Mouse (Mus musculus) lung, postnatal 0 days (tissue): Measurements from ENCODE around the gene Lrrc23. TPM values are rescaled to one million over a fixed set of nuclear protein-coding genes. Genes with fewer than 3 reads are reported as not detected.

ENCODE experiments used
- ATAC-seq: fragments of 200-750 bp; cut with Nextera tagmentation; 2 replicates; pipeline ENCODE4 v1.8.0; 2017; ENCODE audit warnings: moderate library complexity
- DNase-seq: peaks from one replicate; pipeline ENCODE4 v3.0.0-alpha.2; 2016; ENCODE audit warnings: low spot score
- H3K27ac ChIP-seq: fragments of 300-500 bp; sonication (generic); 2 replicates; pipeline ENCODE4 v1.5.1; 2014; ENCODE audit warnings: antibody characterized with exemption, mild to moderate bottlenecking, low read length, mixed read lengths
- H3K27me3 ChIP-seq: fragments of 300-500 bp; sonication (generic); replicated peaks from 2 replicates; pipeline ENCODE4 v1.6.1; 2014; ENCODE audit warnings: low read length, mixed read lengths; ENCODE audit not compliant: insufficient read depth
- H3K36me3 ChIP-seq: fragments of 300-500 bp; sonication (generic); 2 replicates; pipeline ENCODE4 v1.6.1; 2014; ENCODE audit warnings: low read length, mixed read lengths; ENCODE audit not compliant: insufficient read depth
- H3K4me1 ChIP-seq: fragments of 300-500 bp; sonication (generic); 2 replicates; pipeline ENCODE4 v1.6.1; 2014; ENCODE audit warnings: antibody characterized with exemption, low read depth, low read length, mixed read lengths; ENCODE audit not compliant: insufficient read depth
- H3K4me2 ChIP-seq: fragments of 300-500 bp; sonication (generic); replicated peaks from 2 replicates; pipeline ENCODE4 v1.6.1; 2014; ENCODE audit warnings: low read depth, mild to moderate bottlenecking, low read length, moderate library complexity, mixed read lengths
- H3K4me3 ChIP-seq: fragments of 300-500 bp; sonication (generic); 2 replicates; pipeline ENCODE4 v1.5.1; 2014; ENCODE audit warnings: low read depth, low read length
- H3K9ac ChIP-seq: fragments of 300-500 bp; sonication (generic); replicated peaks from 2 replicates; pipeline ENCODE4 v1.6.1; 2014; ENCODE audit warnings: low read depth, mild to moderate bottlenecking
- H3K9me3 ChIP-seq: fragments of 300-500 bp; sonication (generic); 2 replicates; pipeline ENCODE4 v1.6.1; 2016; ENCODE audit warnings: low read length, mixed read lengths
- CTCF ChIP-seq: IDR thresholded peaks from 2 replicates; pipeline ENCODE4 v1.5.1; 2016; ENCODE audit warnings: antibody characterized with exemption, mild to moderate bottlenecking
- EP300 ChIP-seq: IDR thresholded peaks from 2 replicates; pipeline ENCODE4 v1.6.1; 2016; ENCODE audit warnings: antibody characterized with exemption, mild to moderate bottlenecking, control low read depth
- WGBS: fragments of 180-500 bp; shearing (Covaris S2); extraction: QIAGEN DNeasy Blood & Tissue Kit; methylation state at CpG from one replicate; pipeline ENCODE4 v1.1.7; 2014; 5-methylcytosine and 5-hydroxymethylcytosine counted together
- polyA plus RNA-seq: library from polyadenylated mRNA; unstranded; fragments of >200 nt; fragmentation: Nextera tagmentation; extraction: Ambion mirVana; gene quantifications from 2 replicates; pipeline ENCODE4 v1.2.1, GENCODE M21; 2015

Lrrc23 gene
- polyA plus RNA-seq, 1 experiment from 2014 or later: 26.7 TPM

DNA sequence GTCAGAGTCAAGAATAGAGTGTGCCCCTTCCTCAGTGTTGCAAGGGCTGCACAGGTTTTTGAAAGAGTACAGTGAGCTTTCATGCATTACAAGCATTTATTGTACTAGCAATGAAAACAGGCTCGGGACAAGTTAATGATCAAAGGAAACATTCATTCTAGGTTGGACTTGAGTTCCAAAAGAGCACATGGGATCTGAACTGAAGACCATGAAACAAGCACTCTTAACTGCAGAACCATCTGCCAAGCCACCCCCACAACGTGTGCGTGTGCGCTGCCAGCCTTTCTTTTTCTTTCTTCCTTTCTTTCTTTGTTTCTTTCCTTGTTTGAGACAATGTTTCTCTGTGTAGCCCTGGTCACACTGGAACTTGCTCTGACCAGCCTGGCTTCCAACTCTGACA lies 16.3 kb upstream of the Lrrc23 start:
- H3K27me3 ChIP-seq: no peaks in the 10 kb centered on the region
- no peaks in the 10 kb centered on the region for H3K9me3 ChIP-seq
- H3K36me3 ChIP-seq: no peaks in the 10 kb centered on the region
- no peaks in the 10 kb centered on the region for H3K4me1 ChIP-seq
- TF ChIP-seq EP300 (no peak), CTCF (no peak)
- ATAC-seq: no peak
- H3K4me2 ChIP-seq: no peak overlapping the region
- WGBS: 72% methylated on average over 4 of the region's 4 CpGs
- H3K4me3 ChIP-seq: no peak overlapping the region
- no peak overlapping the region for H3K9ac ChIP-seq
- no peak for DNase-seq
- H3K27ac ChIP-seq: no peak overlapping the region

DNA sequence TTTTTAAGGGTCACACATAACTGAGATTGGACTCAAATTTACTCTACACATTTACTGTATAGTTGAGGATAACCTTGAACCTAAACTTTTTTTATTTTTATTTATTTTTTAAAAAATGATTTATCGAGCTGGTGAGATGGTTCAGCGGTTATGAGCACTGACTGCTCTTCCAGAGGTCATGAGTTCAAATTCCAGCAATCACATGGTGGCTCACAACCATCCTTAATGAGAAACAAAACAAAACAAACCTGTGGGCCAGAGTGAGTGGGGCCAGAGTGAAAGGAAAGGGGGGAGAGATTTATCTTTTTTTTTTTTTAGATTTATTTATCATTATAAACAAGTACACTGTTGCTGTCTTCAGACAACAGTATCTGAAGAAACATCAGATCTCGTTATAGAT lies 12.4 kb upstream of the Lrrc23 start:
- ATAC-seq (no peak), DNase-seq (no peak)
- H3K9me3 ChIP-seq: no peaks in the 10 kb centered on the region
- H3K9ac ChIP-seq: no peak overlapping the region
- no peak overlapping the region for H3K27ac ChIP-seq
- no peak overlapping the region for H3K4me3 ChIP-seq
- no peak for TF ChIP-seq EP300
- H3K27me3 ChIP-seq: no peaks in the 10 kb centered on the region
- 75% methylated on average over 3 of the region's 3 CpGs for WGBS
- no peaks in the 10 kb centered on the region for H3K36me3 ChIP-seq
- no peaks in the 10 kb centered on the region for H3K4me1 ChIP-seq
- H3K4me2 ChIP-seq: no peak overlapping the region

DNA sequence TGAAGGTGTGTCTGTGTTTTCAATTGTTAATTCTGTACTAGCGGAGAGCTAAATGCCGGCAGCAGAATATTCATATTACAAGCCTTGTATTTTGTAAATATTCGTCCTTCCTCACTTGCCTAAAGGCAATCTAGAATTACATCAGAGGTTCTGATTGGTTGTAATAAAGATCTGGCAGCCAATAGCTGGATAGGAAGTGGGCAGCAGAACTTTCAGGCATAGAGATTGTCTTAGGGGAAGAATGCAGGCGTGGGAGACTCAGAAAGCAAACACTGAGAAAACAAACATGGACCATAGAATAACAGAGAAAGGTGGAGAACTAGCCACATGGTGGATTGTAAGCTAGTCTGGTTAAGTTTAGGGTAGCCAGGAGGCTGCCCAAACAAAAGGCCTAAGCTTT lies 10.6 kb upstream of the Lrrc23 start:
- no peak for DNase-seq
- no peak for ATAC-seq
- WGBS: 42% methylated on average over 4 of the region's 4 CpGs

GRCm38 (mm10) chr6:124789519-124789918 lies 10.0 kb upstream of the Lrrc23 start:
- no peak overlapping the region for H3K4me2 ChIP-seq

More for the DNA sequence above, 10.6 kb upstream of the Lrrc23 start:
- no peaks in the 10 kb centered on the region for H3K36me3 ChIP-seq
- no peak overlapping the region for H3K9ac ChIP-seq
- no peaks in the 10 kb centered on the region for H3K4me1 ChIP-seq
- H3K4me2 ChIP-seq: no peak overlapping the region
- no peaks in the 10 kb centered on the region for H3K27me3 ChIP-seq
- no peaks in the 10 kb centered on the region for H3K9me3 ChIP-seq
- no peak overlapping the region for H3K4me3 ChIP-seq
- TF ChIP-seq CTCF: no peak
- no peak for TF ChIP-seq EP300
- no peak overlapping the region for H3K27ac ChIP-seq

GRCm38 (mm10) chr6:124787722-124788121 lies 8.2 kb upstream of the Lrrc23 start:
- no peak overlapping the region for H3K4me3 ChIP-seq
- WGBS: 52% methylated on average over 10 of the region's 10 CpGs
- no peak overlapping the region for H3K27ac ChIP-seq
- DNase-seq: no peak
- no peaks in the 10 kb centered on the region for H3K36me3 ChIP-seq
- no peaks in the 10 kb centered on the region for H3K9me3 ChIP-seq
- H3K4me2 ChIP-seq: no peak overlapping the region
- no peak for TF ChIP-seq CTCF
- no peak for TF ChIP-seq EP300
- no peaks in the 10 kb centered on the region for H3K4me1 ChIP-seq
- no peaks in the 10 kb centered on the region for H3K27me3 ChIP-seq
- no peak for ATAC-seq
- no peak overlapping the region for H3K9ac ChIP-seq

More at GRCm38 (mm10) chr6:124789519-124789918, 10.0 kb upstream of the Lrrc23 start:
- no peak overlapping the region for H3K9ac ChIP-seq
- H3K36me3 ChIP-seq: no peaks in the 10 kb centered on the region
- no peaks in the 10 kb centered on the region for H3K4me1 ChIP-seq
- ATAC-seq: no peak
- H3K9me3 ChIP-seq: no peaks in the 10 kb centered on the region
- no peak overlapping the region for H3K27ac ChIP-seq
- H3K27me3 ChIP-seq: no peaks in the 10 kb centered on the region
- DNase-seq: no peak
- WGBS: 66% methylated on average over 4 of the region's 4 CpGs
- no peak overlapping the region for H3K4me3 ChIP-seq
- TF ChIP-seq EP300 (no peak), CTCF (no peak)

DNA sequence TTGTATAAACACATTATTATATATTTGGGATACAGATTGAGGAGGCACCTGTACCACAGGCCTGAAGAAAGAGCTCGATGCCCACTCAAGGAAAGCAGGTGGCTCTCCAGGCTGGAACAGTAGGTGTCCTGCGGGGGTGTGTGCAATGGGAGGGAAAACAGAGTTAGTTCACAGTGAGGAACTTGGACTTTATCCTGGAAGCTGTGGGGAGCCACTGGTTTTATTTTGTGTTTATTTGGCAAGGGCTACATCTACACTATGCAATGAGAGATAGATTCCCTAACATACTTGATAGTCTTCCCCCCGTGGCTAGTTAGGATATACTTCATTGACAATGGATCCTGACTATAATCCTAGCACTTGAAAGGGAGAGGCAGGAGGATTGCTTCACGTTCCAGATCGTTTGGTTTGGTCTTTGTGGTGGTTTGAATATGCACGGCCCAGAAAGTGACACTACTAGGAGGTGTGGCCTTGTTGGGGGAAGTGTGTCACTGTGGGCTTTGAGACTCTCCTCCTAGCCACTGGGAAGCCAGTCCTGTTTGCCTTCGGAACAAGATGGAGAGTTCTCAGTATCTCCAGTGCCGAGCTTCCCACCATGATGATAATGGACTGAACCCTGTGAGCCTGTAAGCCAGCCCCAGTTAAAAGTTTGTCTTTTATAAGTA lies 7.4 kb upstream of the Lrrc23 start:
- Histone ChIP-seq H3K36me3 (no peaks in the 10 kb centered on the region), H3K27me3 (no peaks in the 10 kb centered on the region), H3K9me3 (no peaks in the 10 kb centered on the region), H3K4me3 (no peak overlapping the region), H3K27ac (no peak overlapping the region), H3K4me2 (no peak overlapping the region), H3K4me1 (0 out of 2 replicates have a peak, but pooled peaks cover 4% of the 10 kb centered on the region), H3K9ac (no peak overlapping the region)
- TF ChIP-seq CTCF (no peak), EP300 (no peak)
- ATAC-seq (no peak), DNase-seq (no peak)
- WGBS: 48% methylated on average over 8 of the region's 8 CpGs

- TF ChIP-seq CTCF (no peak), EP300 (no peak)
- ATAC-seq (peak; percentile 43; the same call in 1 of the 2 replicates), DNase-seq (peak; percentile 39)
- Histone ChIP-seq H3K9ac (no peak overlapping the region), H3K4me1 (0 out of 2 replicates have a peak, but pooled peaks cover 4% of the 10 kb centered on the region), H3K4me2 (peak overlapping the region; percentile 37; the same call in 1 of the 2 replicates), H3K27me3 (no peaks in the 10 kb centered on the region), H3K4me3 (peak overlapping the region; percentile 4; the same call in 1 of the 2 replicates), H3K9me3 (no peaks in the 10 kb centered on the region), H3K27ac (no peak overlapping the region), H3K36me3 (no peaks in the 10 kb centered on the region)
- WGBS: 18% methylated on average over 6 of the region's 6 CpGs
These were observed 2.9 kb upstream of the Lrrc23 start for GRCm38 (mm10) chr6:124782436-124782835.
